Mouse (Mus musculus) spleen, adult 2 months (tissue): ENCODE measurements around the gene Esx1.

Experiments used
- CTCF ChIP-seq: fragments of 200-500 bp; IDR thresholded peaks from 2 replicates; pipeline ENCODE4 v1.5.1; 2011; ENCODE audit warnings: mild to moderate bottlenecking, inconsistent platforms; ENCODE audit not compliant: insufficient read depth, insufficient read length, insufficient replicate concordance; ENCODE audit errors: extremely low read depth
- POLR2A ChIP-seq: fragments of 200-500 bp; IDR thresholded peaks from 2 replicates; pipeline ENCODE4 v1.6.1; 2011; ENCODE audit warnings: low read depth, low read length, inconsistent platforms

GRCm38 (mm10) chrX:137127542-137127941, 5.7 kb upstream of the Esx1 start:
- TF ChIP-seq POLR2A (no peak), CTCF (no peak)
